Comparison of ENCODE assay signal across 24 mouse cellular contexts in the genomic region with DNA sequence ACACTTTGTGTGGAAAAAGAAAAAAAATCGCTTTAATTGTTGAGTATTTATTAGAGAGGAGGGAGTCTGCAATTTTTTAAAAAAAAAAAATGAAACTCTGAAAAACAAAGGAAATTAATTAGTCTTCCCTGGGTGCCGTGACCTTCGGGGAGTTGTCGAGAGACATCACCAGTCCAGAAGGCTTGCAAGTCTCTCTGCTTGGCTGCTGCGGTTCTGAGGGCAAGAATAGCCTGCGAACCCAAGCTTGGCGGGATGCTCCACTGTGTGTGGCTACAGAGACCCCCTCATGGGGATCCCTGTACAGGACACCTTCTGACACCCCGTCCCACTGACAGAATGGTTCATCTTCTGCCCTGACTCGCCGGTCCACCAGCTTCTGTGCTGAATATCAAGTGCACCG. TPM values are rescaled to one million over a fixed set of nuclear protein-coding genes. Genes with fewer than 3 reads are reported as not detected.
DNase-seq lines count a peak whose midpoint lies in the region; ATAC-seq lines count a peak whose summit lies in the region.
"Had no signal": no experiment of that assay in that cellular context is flagged by ENCODE, and none has a peak within 500 bp of the region (broad histone marks: within the 10 kb centered on the region; RNA-seq: fewer than 3 reads in every experiment).

No protein-coding gene starts in this region.

- DNase-seq in embryo, embryonic 10 days (ENCODE audit: low spot score) = peak; percentile 10
- no peak for DNase-seq in embryo, embryonic 9.5 days (ENCODE audit: extremely low spot score)
- peak; percentile 34 for DNase-seq in retina, postnatal 1 day
- DNase-seq in retina, embryonic 14.5 days (ENCODE audit: low spot score) = no peak
- DNase-seq in lung, postnatal 4 days = no peak
- DNase-seq: cerebellum, postnatal 10 days; kidney, adult 11 months; kidney, postnatal 10 days; lung, embryonic 14.5 days; thymus, postnatal 4 days had no signal

- peaks cover 33% of the 10 kb centered on the region for H3K4me1 ChIP-seq in midbrain, embryonic 15.5 days
- H3K4me1 ChIP-seq in intestine, embryonic 16.5 days (ENCODE audit: control insufficient read depth, insufficient read depth, low read length) = no peaks in the 10 kb centered on the region
- H3K4me1 ChIP-seq: liver, embryonic 12.5 days; megakaryocyte, embryonic 14.5 days had no signal

- H3K4me2 ChIP-seq in midbrain, embryonic 15.5 days = peak overlapping the region; percentile 15; the same call in 1 of the 2 replicates
- H3K4me2 ChIP-seq in intestine, embryonic 16.5 days (ENCODE audit: low read depth, low read length) = no peak overlapping the region
- H3K4me2 ChIP-seq: heart, embryonic 11.5 days; liver, embryonic 12.5 days; lung, embryonic 14.5 days had no signal

- peak overlapping the region; percentile 19; the same call in 1 of the 2 replicates for H3K9ac ChIP-seq in midbrain, embryonic 15.5 days
- no peak overlapping the region for H3K9ac ChIP-seq in intestine, embryonic 16.5 days (ENCODE audit: low read depth, low read length)
- H3K9ac ChIP-seq: liver, embryonic 12.5 days; lung, embryonic 14.5 days had no signal

- H3K4me3 ChIP-seq in midbrain, embryonic 15.5 days = no peak overlapping the region
- H3K4me3 ChIP-seq in intestine, embryonic 16.5 days (ENCODE audit: low read length) = no peak overlapping the region
- H3K4me3 ChIP-seq: left cerebral cortex, adult 2 months; limb, embryonic 10.5 days; liver, embryonic 12.5 days; megakaryocyte, embryonic 14.5 days had no signal

- no peaks in the 10 kb centered on the region for H3K27me3 ChIP-seq in midbrain, embryonic 15.5 days (replicated peaks)
- H3K27me3 ChIP-seq in intestine, embryonic 16.5 days (replicated peaks; ENCODE audit: control insufficient read depth, insufficient read depth, low read length) = peaks cover 6% of the 10 kb centered on the region

- 7% methylated on average over 11 of the region's 11 CpGs for WGBS in midbrain, embryonic 15.5 days
- 28% methylated on average over 11 of the region's 11 CpGs for WGBS in intestine, embryonic 16.5 days

- no peaks in the 10 kb centered on the region for H3K36me3 ChIP-seq in midbrain, embryonic 15.5 days (replicated peaks)
- H3K36me3 ChIP-seq in intestine, embryonic 16.5 days (ENCODE audit: control insufficient read depth, insufficient read depth, low read length) = no peaks in the 10 kb centered on the region
- H3K36me3 ChIP-seq: G1E; limb, embryonic 10.5 days; liver, embryonic 12.5 days had no signal

- peak overlapping the region; percentile 79 for H3K27ac ChIP-seq in midbrain, embryonic 15.5 days
- H3K27ac ChIP-seq in intestine, embryonic 16.5 days (ENCODE audit: low read length) = no peak overlapping the region
- H3K27ac ChIP-seq: left cerebral cortex, adult 2 months; limb, embryonic 10.5 days; liver, embryonic 12.5 days had no signal

- H3K9me3 ChIP-seq in midbrain, embryonic 15.5 days = no peaks in the 10 kb centered on the region
- no peaks in the 10 kb centered on the region for H3K9me3 ChIP-seq in intestine, embryonic 16.5 days (ENCODE audit: control insufficient read depth, low read length)
- H3K9me3 ChIP-seq: limb, embryonic 10.5 days; liver, embryonic 12.5 days; megakaryocyte, embryonic 14.5 days had no signal

- peak; percentile 40 for ATAC-seq in midbrain, embryonic 15.5 days (replicated peaks)
- ATAC-seq in erythroid progenitor cell, adult 5-6 weeks (replicated peaks; ENCODE audit: low FRiP score, poor library complexity, severe bottlenecking) = no peak
- ATAC-seq in intestine, embryonic 16.5 days = no peak
- ATAC-seq: CD4-positive, CD25-positive, alpha-beta regulatory T cell, adult 4 months; liver, embryonic 12.5 days had no signal

RNA-seq across cellular contexts. Expression of gene Gm26897, which starts 7.6 kb away (rescaled TPM):
- not detected in 2 replicates for polyA plus RNA-seq in midbrain, embryonic 15.5 days (2015; fragmentation: Nextera tagmentation; extraction: Ambion mirVana)
- total RNA-seq in erythroid progenitor cell, adult 5-6 weeks (2015; ENCODE audit: low replicate concordance) = not detected in 2 replicates
- not detected in 2 replicates for total RNA-seq in erythroid progenitor cell, adult 5-6 weeks (2017; ENCODE audit: low replicate concordance)
- polyA plus RNA-seq in intestine, embryonic 16.5 days (2015; fragmentation: Nextera tagmentation; extraction: Ambion mirVana) = not detected in 2 replicates
- total RNA-seq: adrenal gland, postnatal 4 days; G1E; gastrocnemius, postnatal 4 days; heart, postnatal 25 days; left cerebral cortex, adult 2 months had no signal
- polyA plus RNA-seq: CD4-positive, CD25-positive, alpha-beta regulatory T cell, adult 4 months; embryonic facial prominence, embryonic 11.5 days; G1E; heart, embryonic 11.5 days; limb, embryonic 10.5 days; liver, embryonic 12.5 days; lung, embryonic 14.5 days had no signal

Comparison
In these comparisons a context has a peak if more than half of its experiments do, and no peak if none do; other contexts are left out.
1. DNase-seq: peak in embryo, embryonic 10 days (single experiment) and retina, postnatal 1 day (single experiment); none in embryo, embryonic 9.5 days (single experiment), retina, embryonic 14.5 days (single experiment) and lung, postnatal 4 days (0 of 2).